10 mouse cellular contexts compared by ENCODE assay signal in the genomic region with DNA sequence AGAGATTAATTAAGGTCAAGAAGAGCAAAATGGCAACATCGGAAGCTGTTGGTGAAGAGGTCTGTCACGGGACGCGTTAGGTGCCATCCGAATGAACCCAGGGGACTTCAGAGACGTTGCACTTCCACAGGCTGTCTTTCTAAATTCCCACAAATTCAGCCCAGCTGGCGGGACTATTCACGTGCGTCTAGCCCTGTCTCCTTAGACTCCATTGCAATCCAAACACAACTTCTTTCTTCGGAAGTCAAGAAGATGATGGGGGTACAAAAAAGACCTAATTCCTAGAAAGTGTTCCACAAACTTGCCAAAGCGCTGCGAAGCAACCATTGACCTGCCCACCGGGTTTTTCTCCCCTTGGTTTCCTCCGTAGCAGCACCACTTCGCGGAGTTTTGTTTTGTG. TPM values are rescaled to one million over a fixed set of nuclear protein-coding genes. Genes with fewer than 3 reads are reported as not detected.
DNase-seq lines count a peak whose midpoint lies in the region; ATAC-seq lines count a peak whose summit lies in the region.
"Had no signal": no experiment of that assay in that cellular context is flagged by ENCODE, and none has a peak within 500 bp of the region (broad histone marks: within the 10 kb centered on the region; RNA-seq: fewer than 3 reads in every experiment).

No protein-coding gene starts in this region.

- no peak for ATAC-seq in heart, embryonic 14.5 days (ENCODE audit: insufficient number of reproducible peaks, insufficient read depth, low FRiP score, low read depth)
- ATAC-seq in hindbrain, embryonic 15.5 days (ENCODE audit: low FRiP score, low read depth) = no peak
- ATAC-seq in CD4-positive, CD25-positive, alpha-beta regulatory T cell, adult 4 months = no peak

- no peak for DNase-seq in heart, adult 8-10 months (ENCODE audit: low spot score)
- DNase-seq in midbrain, embryonic 10.5 days (ENCODE audit: low spot score) = no peak
- no peak for DNase-seq in thymus, postnatal 0 days (ENCODE audit: low spot score)
- DNase-seq in adrenal gland, adult 8-10 months = no peak

- no peaks in the 10 kb centered on the region for H3K36me3 ChIP-seq in heart, embryonic 14.5 days (ENCODE audit: control insufficient read depth, insufficient read depth, low read length)
- H3K36me3 ChIP-seq in hindbrain, embryonic 15.5 days = no peaks in the 10 kb centered on the region
- no peaks in the 10 kb centered on the region for H3K36me3 ChIP-seq in midbrain, embryonic 10.5 days

- H3K4me1 ChIP-seq in heart, embryonic 14.5 days (ENCODE audit: control insufficient read depth in 2 of 2, insufficient read depth in 2 of 2, low read length in 2 of 2) = peaks cover 3 to 7% of the 10 kb centered on the region in 2 experiments; a peak in 3 of 4 replicates
- H3K4me1 ChIP-seq in brown adipose tissue, adult 24 weeks (ENCODE audit: control insufficient read depth, insufficient read depth, insufficient read length, low read length) = peaks cover 6% of the 10 kb centered on the region; the same call in 1 of the 2 replicates
- no peaks in the 10 kb centered on the region; the same call in 1 of the 2 replicates for H3K4me1 ChIP-seq in hindbrain, embryonic 15.5 days (replicated peaks)
- H3K4me1 ChIP-seq in midbrain, embryonic 10.5 days = peaks cover 28% of the 10 kb centered on the region

- H3K4me3 ChIP-seq in heart, embryonic 14.5 days (ENCODE audit: control insufficient read depth in 1 of 2, insufficient read depth in 1 of 2, low read depth in 1 of 2, low read length in 2 of 2) = peak overlapping the region; percentile 51 to 61
- H3K4me3 ChIP-seq in brown adipose tissue, adult 24 weeks (ENCODE audit: insufficient read depth, low read depth, low read length) = peak overlapping the region; percentile 44
- H3K4me3 ChIP-seq in hindbrain, embryonic 15.5 days = peak overlapping the region; percentile 74
- peak overlapping the region; percentile 72 for H3K4me3 ChIP-seq in midbrain, embryonic 10.5 days

- peaks cover 6% of the 10 kb centered on the region for H3K27me3 ChIP-seq in heart, embryonic 14.5 days (ENCODE audit: control insufficient read depth, insufficient read depth, low read length)
- H3K27me3 ChIP-seq in hindbrain, embryonic 15.5 days = no peaks in the 10 kb centered on the region
- peaks cover 22% of the 10 kb centered on the region for H3K27me3 ChIP-seq in midbrain, embryonic 10.5 days (ENCODE audit: low read depth, poor library complexity, severe bottlenecking)

- no peaks in the 10 kb centered on the region for H3K9me3 ChIP-seq in heart, embryonic 14.5 days (ENCODE audit: control insufficient read depth, low read length)
- no peaks in the 10 kb centered on the region for H3K9me3 ChIP-seq in hindbrain, embryonic 15.5 days
- H3K9me3 ChIP-seq in midbrain, embryonic 10.5 days (replicated peaks) = no peaks in the 10 kb centered on the region

- peak overlapping the region; percentile 99 for H3K4me2 ChIP-seq in heart, embryonic 14.5 days (ENCODE audit: low read length)
- peak overlapping the region; percentile 96 for H3K4me2 ChIP-seq in hindbrain, embryonic 15.5 days

- peak overlapping the region; percentile 1 to 9; a peak in 2 of 4 replicates for H3K27ac ChIP-seq in heart, embryonic 14.5 days (replicated peaks in 1 of 2; ENCODE audit: control insufficient read depth in 1 of 2, insufficient read depth in 1 of 2, low read depth in 2 of 2, low read length in 2 of 2)
- H3K27ac ChIP-seq in brown adipose tissue, adult 24 weeks (replicated peaks; ENCODE audit: low read depth, low read length) = no peak overlapping the region
- peak overlapping the region; percentile 90 for H3K27ac ChIP-seq in hindbrain, embryonic 15.5 days (replicated peaks)
- H3K27ac ChIP-seq in midbrain, embryonic 10.5 days (replicated peaks) = peak overlapping the region; percentile 82

- under 1% methylated on average over 16 of the region's 16 CpGs for WGBS in heart, embryonic 14.5 days
- under 1% methylated on average over 16 of the region's 16 CpGs for WGBS in hindbrain, embryonic 15.5 days
- under 1% methylated on average over 16 of the region's 16 CpGs for WGBS in midbrain, embryonic 10.5 days

- peak overlapping the region; percentile 62 for H3K9ac ChIP-seq in heart, embryonic 14.5 days (ENCODE audit: low read length)
- peak overlapping the region; percentile 77 for H3K9ac ChIP-seq in hindbrain, embryonic 15.5 days

RNA-seq across cellular contexts. Expression of a gene that starts 0.6 kb away (rescaled TPM):
- 8.1 and 8.3 TPM in 2 replicates for polyA plus RNA-seq in heart, embryonic 14.5 days (2014; fragmentation: Nextera tagmentation; extraction: Ambion mirVana)
- 1 to 10 TPM in 3 of 4 experiments, under 1 TPM in 1; 0.95 to 3.1 (median 1.2) TPM for total RNA-seq in heart, adult 8-10 months (2022)
- 0.50 TPM in 1 of 2 replicates, not detected in the other for polyA plus RNA-seq in brown adipose tissue, adult 24 weeks (2012; ENCODE audit: insufficient read depth, insufficient read length, missing spikeins)
- 81.3 and 86.3 TPM in 2 replicates for polyA plus RNA-seq in hindbrain, embryonic 15.5 days (2015; fragmentation: Nextera tagmentation; extraction: Ambion mirVana)
- polyA plus RNA-seq in midbrain, embryonic 10.5 days (2016; fragmentation: Nextera tagmentation; extraction: Ambion mirVana) = 13.3 and 17.6 TPM in 2 replicates
- not detected for polyA plus RNA-seq in CD4-positive, CD25-positive, alpha-beta regulatory T cell, adult 4 months (2017; shearing (Covaris generic))
- polyA plus RNA-seq in thymus, postnatal 0 days (2015; fragmentation: Nextera tagmentation; extraction: Ambion mirVana) = 1.7 TPM in 2 replicates
- total RNA-seq in adrenal gland, adult 8-10 months (2022) = 1 to 10 TPM; 5.0 to 8.9 (median 6.7) TPM
- total RNA-seq: hematopoietic stem cell, adult 5-6 weeks; MEL had no signal
